Mouse (Mus musculus): ENCODE data around the gene Psmd4. TPM values are rescaled to one million over a fixed set of nuclear protein-coding genes. Genes with fewer than 3 reads are reported as not detected.

The Psmd4 gene
- polyA plus RNA-seq, 1 experiment from 2014 or later, result 229 TPM

Small RNA genes lying within 50 kb of the gene (microRNA-seq; reads per million reads assigned to microRNA genes)
- gene Mir7013, result 1.6 reads per million

Other genes starting within 250 kb of the Psmd4 start
- gene Pogz, start 205.0 kb downstream of the Psmd4 start, polyA plus RNA-seq (2014; fragmentation: Nextera tagmentation; extraction: Ambion mirVana), result 25.5 TPM in 2 replicates
- gene Psmb4, start 155.7 kb downstream of the Psmd4 start, polyA plus RNA-seq (2014; fragmentation: Nextera tagmentation; extraction: Ambion mirVana), result 334 and 336 TPM in 2 replicates
- gene Selenbp1, start 109.6 kb downstream of the Psmd4 start, polyA plus RNA-seq (2014; fragmentation: Nextera tagmentation; extraction: Ambion mirVana), result 86.2 and 89.6 TPM in 2 replicates
- 12.8 and 14.5 TPM in 2 replicates for gene Rfx5, start 88.5 kb downstream of the Psmd4 start, polyA plus RNA-seq (2014; fragmentation: Nextera tagmentation; extraction: Ambion mirVana)
- 24.7 and 32.8 TPM in 2 replicates for gene Pi4kb, start 67.9 kb downstream of the Psmd4 start, polyA plus RNA-seq (2014; fragmentation: Nextera tagmentation; extraction: Ambion mirVana)
- 30.3 and 34.9 TPM in 2 replicates for gene Zfp687, start 27.2 kb downstream of the Psmd4 start, polyA plus RNA-seq (2014; fragmentation: Nextera tagmentation; extraction: Ambion mirVana)
- gene Pip5k1a, start 64.3 kb upstream of the Psmd4 start, polyA plus RNA-seq (2014; fragmentation: Nextera tagmentation; extraction: Ambion mirVana), result 14.6 and 14.9 TPM in 2 replicates
- 139 and 156 TPM in 2 replicates for gene Vps72, start 68.4 kb upstream of the Psmd4 start, polyA plus RNA-seq (2014; fragmentation: Nextera tagmentation; extraction: Ambion mirVana)
- gene Tmod4, start 81.9 kb upstream of the Psmd4 start, polyA plus RNA-seq (2014; fragmentation: Nextera tagmentation; extraction: Ambion mirVana), result 0.83 and 1.8 TPM in 2 replicates
- gene Scnm1, start 91.4 kb upstream of the Psmd4 start, polyA plus RNA-seq (2014; fragmentation: Nextera tagmentation; extraction: Ambion mirVana), result 67.7 and 73.7 TPM in 2 replicates
- 9.2 and 10.9 TPM in 2 replicates for gene Lysmd1, start 91.5 kb upstream of the Psmd4 start, polyA plus RNA-seq (2014; fragmentation: Nextera tagmentation; extraction: Ambion mirVana)
- 4.2 and 4.7 TPM in 2 replicates for gene Tnfaip8l2, start 99.7 kb upstream of the Psmd4 start, polyA plus RNA-seq (2014; fragmentation: Nextera tagmentation; extraction: Ambion mirVana)
- 5.8 and 6.7 TPM in 2 replicates for gene Sema6c, start 117.8 kb upstream of the Psmd4 start, polyA plus RNA-seq (2014; fragmentation: Nextera tagmentation; extraction: Ambion mirVana)
- 15.1 and 18.4 TPM in 2 replicates for gene Gabpb2, start 175.3 kb upstream of the Psmd4 start, polyA plus RNA-seq (2014; fragmentation: Nextera tagmentation; extraction: Ambion mirVana)
- gene Cdc42se1, start 186.1 kb upstream of the Psmd4 start, polyA plus RNA-seq (2014; fragmentation: Nextera tagmentation; extraction: Ambion mirVana), result 125 and 126 TPM in 2 replicates
- gene Mllt11, start 189.6 kb upstream of the Psmd4 start, polyA plus RNA-seq (2014; fragmentation: Nextera tagmentation; extraction: Ambion mirVana), result 38.9 and 42.4 TPM in 2 replicates
- 0.71 and 1.3 TPM in 2 replicates for gene Gm128, start 199.0 kb upstream of the Psmd4 start, polyA plus RNA-seq (2014; fragmentation: Nextera tagmentation; extraction: Ambion mirVana)
- 8.2 and 8.4 TPM in 2 replicates for gene Bnipl, start 208.6 kb upstream of the Psmd4 start, polyA plus RNA-seq (2014; fragmentation: Nextera tagmentation; extraction: Ambion mirVana)
- gene Mindy1, start 238.7 kb upstream of the Psmd4 start, polyA plus RNA-seq (2014; fragmentation: Nextera tagmentation; extraction: Ambion mirVana), result 47.1 and 51.1 TPM in 2 replicates
- gene Prune1, start 239.5 kb upstream of the Psmd4 start, polyA plus RNA-seq (2014; fragmentation: Nextera tagmentation; extraction: Ambion mirVana), result 20.1 and 23.1 TPM in 2 replicates

Data from stomach, embryonic 14.5 days (tissue).